Mouse (Mus musculus) layer of hippocampus, adult 9-10 months (tissue): Measurements from ENCODE around the gene H2-Ab1.
"Not testable (repeated sequence)": the region's sequence is repeated elsewhere in the genome, so short reads cannot be mapped to it uniquely, and the experiment has no call there.

Experiments
- DNase-seq: peaks from one replicate; pipeline ENCODE4 v3.0.0; 2022; ENCODE audit warnings: low spot score

Gene H2-Ab1

DNA sequence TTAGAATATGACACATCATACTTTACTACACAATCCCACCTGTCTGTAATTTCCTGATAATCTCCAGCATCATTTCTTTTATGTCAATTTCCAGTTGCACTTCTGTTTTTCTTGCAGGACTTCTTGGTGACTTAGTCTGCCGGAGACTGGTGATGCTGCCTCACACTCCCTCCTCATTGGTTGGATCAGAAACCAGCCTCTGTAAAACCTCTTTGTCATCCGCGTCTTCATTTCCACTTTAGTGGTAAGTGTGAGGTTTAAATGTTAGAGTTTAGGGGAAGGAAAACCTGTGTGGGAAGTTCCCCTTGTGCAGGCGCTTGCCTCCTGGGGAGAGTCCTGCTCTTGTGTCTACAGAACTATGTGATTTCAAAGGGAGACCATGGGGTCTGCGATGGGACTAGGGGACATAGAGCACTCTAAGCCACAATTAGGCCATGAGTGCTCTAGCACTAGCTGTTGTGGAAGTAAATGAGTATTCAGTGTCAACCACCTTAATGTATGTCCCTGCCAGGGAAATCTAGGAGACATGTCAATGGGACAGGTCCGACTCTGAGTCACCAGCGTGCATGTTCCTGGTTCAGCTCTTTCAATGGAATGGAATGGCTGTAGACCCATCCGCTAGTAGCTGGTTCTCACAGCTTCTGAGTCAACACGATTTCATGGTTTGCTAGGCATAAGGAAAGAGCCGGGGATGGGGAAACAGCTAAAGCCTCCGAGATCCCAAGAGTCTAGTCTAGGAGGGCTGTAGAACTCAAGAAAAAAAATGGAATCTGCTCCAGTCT is at the start of gene H2-Ab1:
TSS of gene H2-Ab1 (plus strand) at position 96 of the 782 bp plus-strand sequence.
- DNase-seq = peak; percentile 81

DNA sequence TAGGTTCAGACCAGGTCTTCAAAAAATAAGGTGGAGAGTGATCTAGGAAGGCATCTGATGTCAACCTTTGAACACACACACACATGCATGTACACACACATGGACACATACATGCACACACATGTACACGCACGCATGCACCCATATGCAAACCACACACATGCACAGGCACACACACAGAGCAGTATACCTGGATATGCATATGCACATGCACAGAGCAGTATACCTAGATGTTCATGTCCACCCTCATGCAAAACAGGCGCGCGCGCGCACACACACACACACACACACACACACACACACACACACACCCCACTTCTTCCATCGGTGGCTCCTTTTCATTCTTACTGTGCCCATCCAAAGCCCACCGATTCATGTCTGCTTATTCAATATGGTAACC is 49.6 kb upstream of the H2-Ab1 start:
- DNase-seq = no peak

DNA sequence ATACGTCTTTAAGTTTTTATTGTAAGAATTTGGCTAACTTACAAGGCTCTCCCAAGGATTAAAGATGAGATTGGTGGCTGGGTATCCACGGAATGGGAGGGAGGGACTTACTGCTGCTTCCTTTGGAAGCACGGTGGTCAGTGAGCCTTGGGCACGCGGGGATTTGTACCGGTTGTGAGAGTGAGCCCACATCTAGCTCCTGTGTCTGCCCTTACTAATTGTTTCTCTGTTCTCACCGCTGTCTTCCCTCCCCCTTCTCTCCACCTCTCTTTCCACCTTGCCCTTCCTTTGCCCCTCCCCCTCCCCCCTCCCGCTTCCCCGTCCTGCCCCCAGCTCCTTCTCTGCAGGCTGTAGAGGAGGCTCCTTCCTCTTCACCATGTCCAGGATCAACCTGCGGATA is 49.1 kb upstream of the H2-Ab1 start:
- no peak for DNase-seq

DNA sequence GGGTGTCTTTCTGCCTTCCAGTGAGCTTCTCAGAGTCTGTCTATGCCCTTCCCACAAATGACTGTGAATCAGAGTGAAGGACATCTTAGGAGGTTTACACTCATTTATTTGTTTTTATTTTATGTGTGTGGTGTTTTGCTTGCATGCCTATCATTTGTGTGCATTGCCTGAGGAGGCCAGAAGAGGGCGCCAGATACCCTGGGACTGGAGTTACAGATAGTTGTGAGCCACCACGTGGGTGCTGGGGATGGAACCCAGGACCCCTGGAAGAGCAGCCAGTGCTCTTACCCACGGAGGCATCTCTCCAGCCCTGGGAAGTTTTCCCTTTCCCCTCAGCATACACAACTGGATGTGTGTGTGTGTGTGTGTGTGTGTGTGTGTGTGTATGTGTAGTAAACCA is 47.8 kb upstream of the H2-Ab1 start:
- no peak for DNase-seq

DNA sequence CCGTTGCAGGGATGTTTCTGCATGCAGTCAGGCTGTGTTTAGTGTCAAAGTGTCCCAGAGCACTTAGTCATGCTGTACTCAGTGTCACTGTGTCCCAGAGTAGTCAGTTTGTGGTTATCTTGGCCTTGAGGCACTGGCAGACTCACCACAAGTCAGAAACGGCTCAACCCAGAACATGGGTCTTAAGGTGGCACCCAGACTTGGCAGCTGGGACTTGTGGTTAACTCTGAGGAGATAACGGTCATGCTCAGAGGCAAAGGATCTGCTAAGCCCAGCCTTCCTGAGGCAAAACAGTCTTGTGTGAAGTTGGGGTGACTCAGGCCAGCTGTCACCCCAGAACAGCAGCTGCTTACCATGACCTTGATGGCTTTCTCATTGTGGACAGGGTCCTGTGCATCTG is 46.9 kb upstream of the H2-Ab1 start:
- no peak for DNase-seq

DNA sequence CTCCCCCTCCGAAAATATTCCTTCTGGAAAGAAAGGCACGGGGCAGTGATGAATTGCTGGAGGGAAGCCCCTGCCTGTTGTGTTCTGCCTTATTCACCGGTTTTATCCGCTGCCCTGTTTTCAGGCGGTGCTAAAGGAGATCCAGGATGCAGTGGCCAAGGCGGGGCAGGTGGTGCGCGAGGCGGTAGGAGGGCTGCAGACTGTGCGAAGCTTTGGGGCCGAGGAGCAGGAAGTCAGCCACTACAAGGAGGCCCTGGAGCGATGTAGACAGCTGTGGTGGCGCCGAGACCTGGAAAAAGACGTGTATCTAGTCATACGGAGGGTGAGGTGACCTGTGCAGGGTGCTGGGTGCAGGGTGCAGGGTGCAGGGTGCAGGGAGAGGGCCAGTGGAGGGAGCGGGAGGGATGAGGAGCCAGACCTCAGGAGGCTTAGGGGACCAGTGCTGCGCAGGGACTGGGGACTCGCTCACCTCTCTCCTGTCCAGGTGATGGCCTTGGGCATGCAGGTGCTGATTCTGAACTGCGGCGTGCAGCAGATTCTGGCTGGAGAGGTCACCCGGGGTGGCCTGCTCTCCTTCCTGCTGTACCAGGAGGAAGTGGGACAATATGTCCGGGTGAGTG is 45.6 kb upstream of the H2-Ab1 start:
- DNase-seq = no peak

DNA sequence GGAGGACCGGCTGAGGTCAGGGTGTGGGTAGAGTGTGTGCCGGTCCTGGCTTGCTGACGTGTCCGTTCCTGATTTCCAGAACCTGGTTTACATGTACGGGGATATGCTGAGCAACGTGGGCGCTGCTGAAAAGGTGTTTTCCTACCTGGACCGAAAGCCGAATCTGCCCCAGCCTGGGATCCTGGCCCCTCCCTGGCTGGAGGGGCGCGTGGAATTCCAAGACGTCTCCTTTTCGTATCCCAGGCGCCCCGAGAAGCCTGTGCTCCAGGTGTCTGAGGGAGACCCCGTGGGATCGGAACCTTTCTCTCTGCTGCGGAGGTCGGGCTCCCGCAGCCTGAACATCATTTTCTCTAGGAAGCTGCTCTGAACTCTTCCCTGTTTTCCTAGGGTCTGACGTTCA is 43.6 kb upstream of the H2-Ab1 start:
- no peak for DNase-seq

DNA sequence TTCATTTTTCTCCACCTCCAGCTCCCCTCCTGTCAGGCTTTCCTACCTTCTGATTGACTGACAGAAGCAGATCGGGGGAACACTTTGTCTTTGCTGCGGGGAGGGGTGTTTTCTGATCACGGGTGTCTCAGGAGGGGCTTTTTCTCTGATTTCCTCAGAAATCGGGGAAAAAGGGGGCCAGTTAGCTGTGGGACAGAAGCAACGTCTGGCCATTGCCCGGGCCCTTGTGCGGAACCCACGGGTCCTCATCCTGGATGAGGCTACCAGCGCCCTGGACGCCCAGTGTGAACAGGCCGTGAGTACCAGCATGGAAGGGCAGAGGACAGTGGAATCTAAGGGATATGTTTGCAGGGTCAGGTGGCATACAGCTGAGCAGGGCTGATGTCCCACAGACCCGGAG is 42.3 kb upstream of the H2-Ab1 start:
- no peak for DNase-seq

DNA sequence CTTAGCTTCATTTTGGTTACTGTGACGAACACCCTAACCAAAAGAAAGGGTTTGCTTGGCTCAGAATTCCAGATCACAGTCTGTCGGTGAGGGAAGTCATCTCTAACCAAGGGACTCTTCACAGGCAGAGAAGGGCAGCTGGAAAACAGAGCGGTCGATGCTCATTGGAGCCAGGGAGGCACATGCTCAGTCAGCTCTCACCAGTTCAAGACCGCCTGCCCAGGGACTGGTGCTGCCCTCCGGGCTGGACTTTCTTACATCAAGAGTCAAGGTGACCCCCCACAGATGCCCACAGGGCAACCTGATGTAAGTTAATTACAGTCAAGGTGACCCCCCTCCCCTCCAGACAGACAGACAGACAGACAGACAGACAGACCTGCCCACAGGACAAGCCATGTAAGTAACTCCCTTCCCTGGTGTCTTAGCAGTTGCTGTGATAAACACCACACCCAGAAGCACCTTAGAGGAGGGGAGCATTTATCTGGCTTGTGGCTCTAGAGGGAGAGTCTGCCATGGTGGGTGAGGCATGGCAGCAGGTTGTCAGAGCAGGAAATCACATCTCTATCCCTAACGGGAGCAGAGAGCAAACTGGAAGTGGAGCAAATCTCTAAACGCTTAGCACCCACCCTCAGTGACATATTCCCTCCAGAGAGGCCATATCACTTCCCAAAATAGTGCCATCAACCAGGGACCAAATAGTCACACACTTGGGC is 40.1 kb upstream of the H2-Ab1 start:
- DNase-seq = no peak

DNA sequence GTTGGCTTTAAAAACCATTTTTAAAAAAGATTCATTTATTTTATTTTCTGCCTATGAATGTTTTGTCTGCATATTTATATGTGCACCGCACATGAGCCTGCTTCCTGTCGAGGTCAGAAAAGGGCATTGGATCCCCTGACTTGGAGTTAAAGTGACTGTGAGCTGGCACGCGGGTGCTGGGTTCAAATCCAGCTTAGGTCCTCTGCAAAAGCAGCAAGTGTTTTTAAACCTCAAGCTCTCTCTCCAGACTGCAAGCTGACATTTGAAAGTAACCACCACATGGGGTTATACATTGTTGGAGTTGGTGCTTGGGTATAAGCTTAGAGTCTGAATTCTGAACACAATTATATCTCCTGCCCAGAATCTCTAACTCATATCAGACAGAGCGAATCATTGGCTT is 39.5 kb upstream of the H2-Ab1 start:
- no peak for DNase-seq

DNA sequence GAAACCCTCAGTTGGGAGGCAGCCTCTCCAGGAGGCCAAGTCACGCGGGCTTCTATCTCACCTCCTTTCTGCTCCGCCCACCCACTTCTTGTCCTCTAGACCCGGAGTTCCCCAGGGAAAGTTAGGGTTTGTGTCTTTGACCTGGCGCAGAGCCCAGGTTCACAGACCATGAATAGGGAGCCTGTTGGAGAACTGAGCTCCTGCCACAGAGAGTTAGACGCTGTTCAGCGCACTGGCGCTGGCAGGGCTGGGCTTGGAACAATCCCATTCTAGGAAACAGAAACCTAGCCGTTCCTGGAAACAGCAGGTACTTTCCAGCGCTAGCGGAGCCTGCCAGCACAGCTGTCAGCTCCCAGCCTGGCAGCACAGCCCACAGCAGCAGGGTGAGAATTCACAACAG is 38.8 kb upstream of the H2-Ab1 start:
- no peak for DNase-seq

DNA sequence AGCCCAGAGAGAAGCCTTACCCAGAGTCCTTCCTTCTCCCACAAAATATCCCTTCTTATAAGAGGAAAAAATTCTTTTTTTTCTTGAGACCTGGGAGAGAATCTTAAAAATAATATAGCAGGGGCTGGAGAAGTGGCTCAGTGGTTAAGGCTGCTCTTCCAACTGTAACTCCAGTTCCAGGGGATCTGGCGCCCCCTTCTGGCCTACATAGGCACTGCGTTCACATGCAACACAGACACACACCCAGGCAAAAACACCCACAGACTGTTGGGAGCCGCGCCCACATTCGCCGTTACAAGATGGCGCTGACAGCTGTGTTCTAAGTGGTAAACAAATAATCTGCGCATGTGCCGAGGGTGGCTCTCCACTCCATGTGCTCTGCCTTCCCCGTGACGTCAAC is 38.4 kb upstream of the H2-Ab1 start:
- DNase-seq = not testable (repeated sequence)

DNA sequence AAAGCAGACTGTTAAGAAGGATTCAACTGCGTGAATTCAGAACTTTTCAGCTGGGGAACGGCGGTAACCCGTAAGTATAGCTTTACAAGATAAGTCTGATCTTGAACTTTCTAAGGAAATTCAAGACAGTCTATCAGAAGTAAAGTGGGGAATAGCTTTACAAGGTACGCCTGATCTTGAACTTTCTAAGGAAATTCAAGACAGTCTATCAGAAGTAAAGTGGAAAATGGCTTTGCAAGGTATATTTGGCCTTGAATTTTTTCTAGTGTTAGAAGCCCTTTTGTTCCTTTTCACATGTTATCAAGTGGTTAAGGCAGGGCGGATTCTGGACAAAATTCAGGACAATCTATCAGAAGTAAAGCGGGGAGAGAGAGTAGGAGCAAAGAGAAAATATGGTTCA is 37.7 kb upstream of the H2-Ab1 start:
- peak; percentile 76 for DNase-seq

DNA sequence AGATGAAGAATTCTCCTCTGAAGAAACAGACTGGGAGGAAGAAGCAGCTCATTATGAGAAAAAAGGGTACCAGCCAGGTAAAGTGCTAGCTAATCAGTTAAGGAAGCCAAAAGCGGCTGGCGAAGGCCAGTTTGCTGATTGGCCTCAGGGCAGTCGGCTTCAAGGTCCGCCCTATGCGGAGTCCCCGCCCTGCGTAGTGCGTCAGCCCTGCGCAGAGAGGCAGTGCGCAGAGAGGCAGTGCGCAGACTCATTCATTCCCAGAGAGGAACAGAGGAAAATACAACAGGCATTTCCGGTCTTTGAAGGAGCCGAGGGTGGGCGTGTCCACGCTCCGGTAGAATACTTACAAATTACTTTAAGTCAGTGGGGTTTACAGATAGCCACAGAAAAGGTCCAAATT is 37.1 kb upstream of the H2-Ab1 start:
- DNase-seq = not testable (repeated sequence)

DNA sequence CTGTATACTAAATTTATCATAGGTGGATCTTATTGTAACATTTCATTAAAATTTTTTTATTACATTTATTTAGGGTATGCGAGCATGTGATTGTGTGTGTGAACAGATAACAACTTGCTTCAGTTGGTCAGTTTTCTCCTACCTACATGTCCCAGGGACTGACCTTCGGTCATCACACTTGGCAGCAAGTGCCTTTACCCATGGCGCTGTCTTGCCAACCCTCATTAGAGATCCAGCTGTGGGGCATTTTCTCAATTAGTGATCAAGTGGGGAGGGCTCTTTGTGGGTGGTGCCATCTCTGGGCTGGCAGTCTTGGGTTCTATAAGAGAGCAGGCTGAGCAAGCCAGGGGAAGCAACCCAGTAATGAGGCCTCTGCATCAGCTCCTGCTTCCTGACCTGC is 32.7 kb upstream of the H2-Ab1 start:
- no peak for DNase-seq

DNA sequence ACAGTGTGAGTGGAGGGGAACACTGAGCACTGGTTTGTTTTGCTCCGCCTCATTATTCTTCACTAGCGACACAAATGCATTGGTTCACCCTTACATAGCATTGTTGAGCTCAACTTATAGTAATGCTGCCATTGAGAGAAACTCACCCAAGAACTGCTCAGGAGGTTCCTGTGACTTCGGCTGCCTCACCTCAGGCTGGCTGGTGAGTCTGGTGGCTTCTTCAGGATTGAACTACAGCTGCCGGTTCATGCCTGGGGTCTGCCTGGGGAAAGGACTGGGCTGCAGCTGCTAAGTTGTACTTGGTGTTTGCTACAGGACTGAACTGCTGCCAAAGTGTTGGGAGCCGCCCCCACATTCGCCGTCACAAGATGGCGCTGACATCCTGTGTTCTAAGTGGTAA is 32.1 kb upstream of the H2-Ab1 start:
- DNase-seq = no peak

DNA sequence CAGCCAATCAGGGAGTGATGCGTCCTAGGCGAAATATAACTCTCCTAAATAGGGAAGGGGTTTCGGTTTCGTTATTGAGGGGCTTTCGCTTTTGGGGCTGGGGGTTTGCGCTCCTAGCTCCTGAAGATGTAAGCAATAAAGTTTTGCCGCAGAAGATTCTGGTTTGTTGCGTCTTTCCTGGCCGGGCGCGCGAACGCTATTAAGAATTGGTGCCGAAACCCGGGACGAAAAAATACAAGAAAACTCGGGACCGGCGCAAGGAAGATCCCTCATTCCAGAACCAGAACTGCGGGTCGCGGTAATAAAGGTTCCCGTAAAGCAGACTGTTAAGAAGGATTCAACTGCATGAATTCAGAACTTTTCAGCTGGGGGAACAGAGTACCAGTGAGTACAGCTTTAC is 31.6 kb upstream of the H2-Ab1 start:
- DNase-seq = not testable (repeated sequence)

DNA sequence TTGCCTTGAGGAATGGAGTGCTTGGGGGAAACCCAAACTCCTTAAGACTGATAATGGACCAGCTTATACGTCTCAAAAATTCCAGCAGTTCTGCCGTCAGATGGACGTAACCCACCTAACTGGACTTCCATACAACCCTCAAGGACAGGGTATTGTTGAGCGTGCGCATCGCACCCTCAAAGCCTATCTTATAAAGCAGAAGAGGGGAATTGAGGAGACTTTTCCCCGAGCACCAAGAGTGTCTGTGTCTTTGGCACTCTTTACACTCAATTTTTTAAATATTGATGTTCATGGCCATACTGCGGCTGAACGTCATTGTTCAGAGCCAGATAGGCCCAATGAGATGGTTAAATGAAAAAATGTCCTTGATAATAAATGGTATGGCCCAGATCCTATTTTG is 26.5 kb upstream of the H2-Ab1 start:
- not testable (repeated sequence) for DNase-seq

DNA sequence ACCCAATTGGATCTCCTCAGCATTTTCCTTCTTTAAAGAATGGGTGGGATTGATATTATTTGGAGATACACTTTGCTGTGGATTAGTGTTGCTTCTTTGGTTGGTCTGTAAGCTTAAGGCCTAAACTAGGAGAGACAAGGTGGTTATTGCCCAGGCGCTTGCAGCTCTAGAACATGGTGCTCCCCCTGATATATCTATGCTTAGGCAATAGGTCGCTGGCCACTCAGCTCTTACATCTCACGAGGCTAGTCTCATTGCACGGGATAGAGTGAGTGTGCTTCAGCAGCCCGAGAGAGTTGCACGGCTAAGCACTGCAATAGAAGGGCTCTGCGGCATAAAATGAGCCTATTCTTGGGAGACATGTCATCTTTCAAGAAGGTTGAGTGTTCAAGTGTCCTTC is 25.5 kb upstream of the H2-Ab1 start:
- not testable (repeated sequence) for DNase-seq

DNA sequence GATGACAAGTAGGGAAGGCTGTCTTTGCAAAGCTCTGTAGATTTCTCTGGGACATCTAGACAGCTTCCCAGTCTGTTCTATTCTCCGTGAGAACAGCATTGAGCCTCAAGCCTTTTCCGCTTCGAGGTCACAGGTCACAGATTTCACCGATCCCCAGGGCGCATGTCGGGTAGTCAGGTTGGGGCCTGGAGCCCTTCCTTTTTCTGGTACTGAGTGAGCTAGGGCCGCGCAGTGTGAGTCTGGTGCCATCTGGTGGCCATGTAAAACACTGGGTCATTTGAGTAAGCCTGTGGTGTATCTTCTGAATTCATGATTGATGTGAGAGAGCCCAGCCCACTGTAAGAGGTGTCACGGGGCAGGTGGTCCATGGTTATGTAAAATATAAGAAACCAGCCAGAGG is 22.6 kb upstream of the H2-Ab1 start:
- DNase-seq = peak; percentile 76

DNA sequence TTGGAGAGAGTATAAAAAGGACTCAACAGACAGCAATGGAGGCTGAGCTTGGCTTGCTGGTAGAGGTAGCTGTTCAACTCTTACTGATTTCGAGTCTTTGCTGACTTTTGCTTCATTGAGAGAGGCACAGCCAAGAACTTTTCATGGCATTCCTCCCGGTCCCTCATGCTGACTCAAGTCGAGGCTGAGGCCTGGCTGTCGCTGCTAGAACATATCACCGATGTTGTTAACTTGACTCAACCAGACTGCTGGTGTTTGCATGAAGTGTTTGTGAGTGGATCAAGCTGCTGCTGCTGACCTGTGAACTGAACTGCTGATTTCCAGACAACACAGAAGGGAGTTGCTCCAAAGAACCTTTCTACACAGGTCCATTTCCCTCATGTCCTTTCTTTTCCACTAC is 20.8 kb upstream of the H2-Ab1 start:
- no peak for DNase-seq

DNA sequence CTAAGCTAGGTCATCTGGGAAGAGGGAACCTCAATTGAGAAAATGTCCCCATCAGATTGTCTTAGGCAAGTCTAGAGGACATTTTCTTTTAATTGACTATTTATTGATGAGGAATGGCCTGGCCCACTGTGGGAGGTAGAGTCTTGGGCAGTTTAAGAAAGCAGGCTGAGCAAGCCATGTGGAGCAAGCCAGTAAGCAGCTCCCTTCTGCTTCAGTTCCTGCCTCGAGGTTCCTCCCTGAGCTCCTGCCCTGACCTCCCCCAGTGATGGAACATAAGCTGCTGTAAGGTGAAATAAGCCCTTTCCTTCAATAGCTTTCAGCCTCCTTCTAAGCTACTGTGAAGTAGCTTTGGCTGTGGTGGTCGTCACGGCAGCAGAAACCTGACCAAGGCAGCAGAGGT is 19.7 kb upstream of the H2-Ab1 start:
- DNase-seq = no peak

DNA sequence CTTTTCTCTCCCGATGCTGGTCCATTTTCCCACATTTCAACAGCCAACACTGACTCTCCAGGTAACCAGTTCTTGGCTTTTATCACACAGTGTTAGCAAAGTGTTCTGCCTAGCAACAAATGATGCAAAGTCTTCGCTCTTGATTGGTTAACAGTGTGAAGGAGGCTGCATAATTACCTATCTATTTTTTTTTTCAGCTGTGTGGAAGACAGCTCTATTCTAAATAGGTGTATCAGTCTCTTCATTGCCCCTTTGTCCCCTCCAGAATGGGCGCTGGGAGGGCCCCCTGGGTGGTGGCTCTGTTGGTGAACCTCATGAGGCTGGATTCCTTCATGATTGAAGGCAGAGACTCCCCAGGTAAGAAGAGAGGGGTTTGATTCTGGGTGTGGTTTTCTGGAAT is 18.8 kb upstream of the H2-Ab1 start, which contains the start of gene H2-Ob:
TSS of gene H2-Ob (plus strand) at position 198 of the 400 bp plus-strand sequence.
- DNase-seq = no peak
